Mouse (Mus musculus) layer of hippocampus, postnatal 25 days (tissue): ENCODE measurements around the gene Rap1gds1. TPM values are rescaled to one million over a fixed set of nuclear protein-coding genes. Genes with fewer than 3 reads are reported as not detected.

Experiments used
- DNase-seq, 2 experiments: peaks; one replicate each; pipeline ENCODE4 v3.0.0; 2022; ENCODE audit warnings: mixed read lengths in 2 of 2, low spot score in 1 of 2; ENCODE audit errors: extremely low spot score in 1 of 2
- total RNA-seq, 2 experiments: library from RNA; stranded (reverse); gene quantifications; 2 replicates each; pipeline ENCODE4 v1.2.3; 2021

Gene Rap1gds1
- total RNA-seq, 2 experiments from 2014 or later, result 219 to 233 TPM

DNA sequence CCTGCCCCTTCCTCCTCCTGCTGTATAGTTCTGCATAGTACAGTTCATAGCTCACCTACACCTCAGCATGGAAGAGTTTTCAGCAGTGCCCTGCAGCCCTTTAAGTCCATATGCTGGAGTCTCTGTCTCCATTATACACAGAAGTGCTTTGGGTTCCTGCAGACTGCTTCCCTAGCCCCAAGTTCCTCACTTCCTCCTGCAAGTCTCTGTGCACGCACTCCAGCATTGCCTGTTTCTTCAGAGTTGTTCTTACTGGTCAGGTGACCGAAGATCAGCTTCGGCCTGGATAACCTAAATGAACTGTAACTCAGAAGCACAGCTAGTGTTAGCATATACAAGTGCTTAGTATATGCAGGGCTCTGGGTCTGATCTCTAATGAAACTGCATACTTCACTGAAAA is 12.9 kb downstream of the Rap1gds1 start:
- no peak for DNase-seq

DNA sequence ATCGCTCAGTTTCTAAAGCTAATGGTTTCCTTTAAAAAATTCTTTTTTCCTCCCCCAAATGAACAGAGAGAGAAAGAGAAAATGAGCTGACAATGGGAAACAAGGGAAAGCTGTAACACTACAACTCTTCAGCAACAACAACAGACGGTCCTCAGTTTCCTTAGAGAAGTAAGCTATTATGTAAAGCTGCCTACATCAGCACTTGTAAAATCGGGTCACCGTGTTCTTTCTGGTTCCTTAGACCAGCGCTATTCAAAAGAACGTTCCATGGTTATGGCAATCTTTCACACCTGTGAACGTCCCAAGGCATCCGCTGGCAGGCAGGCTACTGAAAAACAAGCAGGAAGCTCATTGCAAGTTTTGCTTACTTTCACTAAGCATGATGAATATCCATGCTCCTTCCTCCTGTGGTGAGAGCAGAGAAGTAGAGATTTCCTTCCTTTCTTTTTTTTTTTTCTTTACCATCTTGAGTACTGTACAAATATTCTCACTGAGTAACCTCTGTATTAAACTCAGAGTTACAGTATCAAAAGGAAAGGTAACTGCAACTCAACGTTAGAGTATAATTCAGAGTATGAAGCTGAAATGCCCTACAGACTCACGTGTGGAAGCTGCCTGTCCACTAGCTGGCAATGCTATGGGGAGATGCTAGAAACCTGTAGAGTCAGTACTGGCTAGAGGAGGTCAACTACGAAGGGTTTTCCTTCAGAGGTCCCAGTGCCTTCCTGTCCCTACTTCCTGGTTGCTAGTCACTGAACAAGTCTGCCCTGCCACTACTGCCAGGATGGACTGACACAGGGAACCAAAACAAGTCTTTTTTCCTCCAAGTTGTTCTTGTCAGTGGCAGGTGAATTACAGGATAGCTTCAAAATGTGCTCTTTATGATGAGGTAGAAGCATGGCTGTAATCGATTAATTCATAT is 26.0 kb downstream of the Rap1gds1 start:
- DNase-seq, result no peak

DNA sequence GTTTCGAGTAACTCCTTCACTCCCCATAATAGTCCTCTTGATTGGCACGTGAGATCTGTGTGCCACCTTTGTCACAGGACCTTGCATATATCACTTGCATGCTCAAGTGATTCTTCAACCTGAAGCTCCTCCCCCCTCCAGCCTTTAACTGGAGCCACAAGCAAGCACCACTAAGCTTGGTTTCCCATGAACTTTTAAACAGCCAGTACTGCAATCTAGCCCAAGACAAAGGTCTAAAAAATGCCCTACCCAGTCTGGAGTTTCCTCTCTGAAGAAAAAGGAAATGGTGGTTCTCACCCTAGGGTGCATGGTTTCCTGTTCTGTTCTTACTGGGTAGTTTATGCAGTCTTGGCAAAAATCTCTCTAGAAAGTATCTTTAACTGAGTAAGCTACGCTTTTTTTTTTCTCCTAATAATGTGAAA is 32.6 kb downstream of the Rap1gds1 start:
- no peak for DNase-seq

DNA sequence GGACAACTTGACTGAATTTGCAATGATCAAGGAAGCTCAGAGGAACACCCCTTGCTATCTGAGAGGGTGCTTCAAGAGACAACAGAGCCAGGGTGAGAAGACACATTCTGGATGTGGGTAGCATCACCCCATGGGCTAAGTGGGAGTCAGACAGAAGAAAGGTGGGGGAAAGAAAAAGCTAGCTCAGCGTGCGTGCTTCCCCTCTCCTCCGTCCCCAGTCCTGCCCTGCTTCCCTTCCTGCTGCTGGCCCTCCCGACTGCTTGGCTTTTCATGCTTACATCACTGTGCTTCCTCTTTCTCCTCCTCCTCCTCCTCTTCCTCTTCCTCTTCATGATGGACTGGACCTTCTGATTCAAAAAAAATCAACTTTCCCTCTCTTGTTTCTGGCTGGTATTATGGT is 33.1 kb downstream of the Rap1gds1 start:
- no peak for DNase-seq

DNA sequence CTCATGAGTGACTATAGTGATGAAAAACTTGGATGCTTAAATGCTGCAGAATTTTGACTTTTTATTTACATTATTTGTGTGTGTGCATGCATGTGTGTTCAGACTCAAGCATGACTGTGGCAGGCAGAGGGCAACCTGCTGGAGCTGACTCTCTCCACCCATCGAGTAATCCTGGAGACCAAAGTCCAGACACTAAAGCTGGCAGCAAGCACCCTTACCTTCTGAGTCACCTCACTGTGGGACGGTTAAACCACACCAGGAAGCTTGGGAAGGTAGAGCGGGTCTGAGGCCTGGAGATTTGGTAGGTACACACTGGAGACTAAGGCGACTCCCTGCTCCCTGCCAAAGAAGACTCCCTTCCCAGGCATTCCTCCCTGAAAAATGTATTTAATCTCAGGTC is 38.0 kb downstream of the Rap1gds1 start:
- DNase-seq, result no peak

GRCm38 (mm10) chr3:139033179-139033578 is 41.8 kb downstream of the Rap1gds1 start:
- DNase-seq, result no peak

GRCm38 (mm10) chr3:139030644-139031227 is 44.3 kb downstream of the Rap1gds1 start:
- no peak for DNase-seq

DNA sequence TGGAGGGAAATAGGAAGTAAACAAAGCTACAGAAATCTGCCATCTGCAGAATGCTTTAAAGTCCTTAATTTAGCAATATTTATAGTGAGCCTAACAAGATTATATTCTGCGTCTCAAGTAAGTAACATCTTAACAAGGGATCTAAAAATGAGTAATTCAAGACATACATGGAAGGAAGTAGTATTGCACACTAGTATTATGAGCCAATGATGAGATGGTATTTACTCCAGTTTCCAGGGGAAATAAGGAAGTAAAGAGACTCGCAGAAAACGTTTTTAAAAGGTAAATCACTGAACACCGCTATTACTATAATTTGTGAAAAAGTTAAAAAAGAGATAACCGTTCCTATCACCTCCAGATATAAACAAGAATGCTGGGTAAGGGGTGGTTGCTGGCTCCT is 49.9 kb downstream of the Rap1gds1 start:
- DNase-seq, result no peak

- no peak for DNase-seq
Observed at GRCm38 (mm10) chr3:139023585-139023984, 51.4 kb downstream of the Rap1gds1 start.

GRCm38 (mm10) chr3:139012352-139012751 is 62.6 kb downstream of the Rap1gds1 start:
- DNase-seq, result no peak

DNA sequence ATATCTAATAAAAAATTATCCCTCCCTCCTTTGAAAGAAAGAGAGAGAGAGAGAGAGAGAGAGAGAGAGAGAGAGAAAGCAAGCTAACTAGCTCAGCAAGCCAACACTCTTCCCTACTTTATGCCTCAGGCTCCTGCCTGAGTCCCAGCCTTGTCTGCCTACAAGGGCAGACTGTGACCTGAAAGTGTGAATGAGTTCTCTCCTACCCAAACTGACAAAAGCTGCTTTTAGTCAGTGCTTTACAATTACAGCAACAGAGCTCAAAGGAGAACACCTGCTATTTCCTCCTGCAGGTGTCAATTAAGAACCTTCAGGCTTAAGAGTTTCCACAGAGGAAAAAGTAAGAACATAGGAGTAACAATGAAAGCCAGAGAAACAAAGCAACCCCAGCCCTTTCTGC is 69.3 kb downstream of the Rap1gds1 start:
- DNase-seq, result no peak

DNA sequence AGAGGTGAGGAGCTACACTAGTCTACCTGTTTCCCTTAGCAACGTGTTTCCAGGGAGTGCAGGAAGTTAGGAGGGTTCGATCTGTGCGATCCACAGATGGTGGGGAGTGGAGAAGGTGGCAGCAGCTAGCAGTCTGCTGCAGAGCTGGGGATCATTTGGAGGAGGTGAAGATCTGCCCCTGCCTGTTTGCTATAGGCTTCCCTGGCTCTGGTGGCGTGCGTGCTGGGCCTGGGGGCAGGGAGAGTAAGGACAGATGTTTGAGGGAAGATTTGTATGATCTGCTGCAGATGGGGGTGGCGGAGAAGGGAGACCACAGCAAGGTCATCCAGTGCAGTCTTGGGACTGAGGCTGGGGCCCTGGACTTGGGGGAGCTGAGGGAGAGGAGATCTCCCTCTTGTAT is 72.2 kb downstream of the Rap1gds1 start:
- DNase-seq, result no peak

DNA sequence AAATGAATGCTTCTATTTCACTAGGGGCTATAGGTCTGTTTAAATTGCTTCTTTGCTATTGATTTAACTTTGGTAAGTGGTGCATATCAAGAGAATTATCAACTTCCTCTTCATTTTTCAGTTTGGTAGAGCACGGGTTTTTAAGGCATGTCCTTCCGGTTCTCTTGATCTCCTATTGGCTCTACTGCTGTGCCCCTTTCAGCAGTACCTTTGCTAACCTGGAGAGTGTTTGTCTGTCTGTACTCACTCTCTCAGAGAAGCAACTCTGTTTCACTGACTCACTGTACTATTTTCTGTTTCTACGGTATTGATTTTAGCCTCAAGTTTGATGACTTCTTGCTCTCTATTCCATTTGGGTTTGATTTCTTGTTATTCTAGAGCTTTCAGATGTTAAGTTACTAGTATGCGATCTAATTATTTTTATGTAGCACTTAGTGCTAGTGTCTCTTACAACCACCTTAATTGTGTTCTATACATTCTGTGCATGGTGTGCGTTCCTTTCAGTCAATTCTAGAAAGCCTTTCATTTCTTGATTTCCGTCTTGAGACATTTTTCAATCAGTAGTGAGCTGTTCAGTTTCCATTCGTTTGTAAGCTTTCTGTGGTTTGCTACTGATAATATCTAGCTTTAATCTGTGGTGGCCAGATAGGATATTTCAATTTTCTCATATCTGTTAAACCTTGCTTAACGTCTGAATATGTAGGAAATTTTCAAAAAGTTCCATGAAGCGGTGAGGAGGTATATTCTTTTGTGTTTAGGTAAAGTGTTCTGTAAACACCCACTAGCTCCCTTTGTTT is 74.7 kb downstream of the Rap1gds1 start:
- DNase-seq, result no peak

DNA sequence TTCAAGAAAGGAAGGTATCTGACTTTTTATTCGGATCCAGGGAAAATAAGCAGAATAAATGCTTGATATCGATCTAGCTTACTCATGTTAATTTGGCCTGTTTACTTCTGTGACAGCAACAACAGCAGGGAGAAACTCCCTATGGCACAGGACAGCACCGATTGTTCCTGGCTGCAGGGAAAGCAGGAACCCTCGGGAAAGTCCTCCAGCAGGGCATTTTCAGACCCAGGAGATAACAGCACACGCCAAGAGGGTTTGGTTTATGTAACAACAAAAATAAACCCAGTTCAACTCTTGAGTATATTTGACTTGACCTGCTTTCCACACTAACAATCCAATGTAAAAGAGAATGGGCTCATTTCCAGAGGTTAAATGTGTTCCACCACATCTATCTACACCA is 81.5 kb downstream of the Rap1gds1 start:
- no peak for DNase-seq

DNA sequence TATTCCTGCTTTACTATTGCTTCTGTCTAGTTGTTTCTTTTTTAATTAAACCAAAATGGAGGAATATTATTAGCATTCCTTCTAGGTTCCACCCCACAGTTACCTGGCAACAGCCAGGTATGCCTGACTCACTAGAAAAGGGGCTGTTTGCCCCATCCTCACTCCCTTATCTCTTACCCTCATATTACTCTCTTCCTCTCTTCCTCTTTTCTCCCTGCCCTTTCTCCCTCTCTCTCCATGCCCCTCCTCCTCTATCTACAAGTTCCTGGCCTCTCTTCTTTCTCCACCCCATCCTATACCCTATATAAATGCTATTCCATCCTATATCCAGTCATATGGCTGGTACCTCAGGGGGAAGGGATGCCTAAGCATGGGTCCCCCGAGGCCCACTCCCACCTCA is 83.6 kb downstream of the Rap1gds1 start:
- DNase-seq, result no peak

DNA sequence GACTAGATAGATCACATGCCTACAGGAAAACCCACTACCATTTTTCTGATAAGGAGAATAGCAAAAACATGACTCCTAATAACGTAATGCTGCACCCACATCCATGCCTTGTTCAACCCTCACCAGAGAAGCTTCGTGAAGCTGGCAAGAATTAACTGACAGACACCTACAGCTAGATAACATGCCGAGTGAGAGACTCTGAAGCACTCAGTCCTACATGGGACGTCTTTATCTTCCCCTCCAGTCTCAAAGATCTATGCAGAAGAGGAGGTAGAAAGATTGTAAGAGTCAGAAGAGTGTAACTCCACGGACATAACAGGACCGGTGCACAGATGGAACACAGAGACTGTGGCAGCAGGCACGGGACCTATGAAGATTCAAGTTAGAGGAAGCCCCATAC is 85.9 kb downstream of the Rap1gds1 start:
- no peak for DNase-seq

DNA sequence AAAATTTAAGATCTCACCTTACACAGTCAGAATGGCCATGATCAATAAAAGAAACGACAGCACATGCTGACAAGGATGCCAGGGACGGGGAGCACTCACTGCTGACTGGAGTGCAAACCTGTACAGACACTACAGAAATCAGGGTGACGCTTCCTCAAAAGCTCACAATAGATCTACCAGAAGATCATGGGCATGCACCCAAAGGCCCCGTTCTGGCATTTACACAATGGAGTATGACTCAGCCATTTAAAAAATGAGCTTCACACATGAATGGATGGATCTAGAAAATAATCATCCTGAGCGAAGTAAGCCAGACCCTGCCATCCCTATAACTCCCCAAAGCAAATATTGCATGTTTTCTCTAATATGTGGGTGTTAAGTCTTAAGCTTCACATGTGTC is 87.0 kb downstream of the Rap1gds1 start:
- DNase-seq, result no peak

DNA sequence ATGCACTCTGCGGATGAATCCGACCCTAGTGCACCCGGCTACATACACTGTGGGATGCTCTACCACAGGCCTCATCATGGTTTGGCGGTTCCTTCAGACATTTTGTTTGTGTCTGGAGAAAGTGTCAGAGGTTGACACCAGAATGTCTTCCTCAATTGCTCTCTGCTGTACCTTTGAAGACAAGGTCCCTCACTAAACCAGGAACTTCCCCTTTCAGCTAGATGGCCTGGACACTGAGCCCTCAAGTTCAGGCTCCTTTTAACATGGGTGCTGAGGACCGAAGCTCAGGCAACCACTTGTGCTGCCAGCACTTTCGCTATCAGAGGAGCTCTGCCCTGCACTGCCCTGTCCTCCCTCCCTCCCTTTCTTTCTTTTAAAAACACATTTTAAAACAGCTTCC is 92.8 kb downstream of the Rap1gds1 start:
- no peak for DNase-seq

DNA sequence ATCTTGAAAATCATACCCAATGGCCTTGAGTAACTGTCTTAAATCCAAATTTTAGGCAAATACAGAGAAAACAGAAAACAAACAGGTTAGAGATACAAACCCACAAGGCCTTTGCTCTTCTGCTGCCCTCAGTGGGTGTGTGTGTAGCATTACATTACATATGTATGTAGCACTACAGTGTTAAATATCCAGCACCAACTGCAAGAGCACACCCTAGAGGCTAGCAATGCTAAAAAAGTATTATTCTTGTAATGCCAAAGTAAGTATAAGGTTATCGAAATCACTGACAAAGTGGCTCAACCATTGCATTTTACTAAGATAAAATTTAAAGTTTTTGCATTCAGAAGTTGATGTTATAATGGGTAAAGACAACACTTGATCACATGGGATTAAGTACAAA is 97.6 kb downstream of the Rap1gds1 start:
- DNase-seq, result no peak

- DNase-seq, result no peak
Observed at GRCm38 (mm10) chr3:138967627-138968026, 107.4 kb downstream of the Rap1gds1 start.

GRCm38 (mm10) chr3:138958527-138958926 is 116.5 kb downstream of the Rap1gds1 start:
- DNase-seq, result no peak
